Mouse (Mus musculus) hindbrain, embryonic 16.5 days (tissue): Measurements from ENCODE around the gene Cdkl4. TPM values are rescaled to one million over a fixed set of nuclear protein-coding genes. Genes with fewer than 3 reads are reported as not detected.

Experiments
- ATAC-seq: fragments of 200-750 bp; cut with Nextera tagmentation; 2 replicates; pipeline ENCODE4 v1.8.0; 2017; ENCODE audit warnings: moderate TSS enrichment, moderate library complexity
- H3K27ac ChIP-seq: fragments of 300-500 bp; sonication (generic); 2 replicates; pipeline ENCODE4 v1.5.1; 2014; ENCODE audit warnings: low read depth, mild to moderate bottlenecking, control low read depth, low read length, moderate library complexity
- H3K27me3 ChIP-seq: fragments of 300-500 bp; sonication (generic); replicated peaks from 2 replicates; pipeline ENCODE4 v1.6.1; 2014; ENCODE audit warnings: low read length; ENCODE audit not compliant: control insufficient read depth, insufficient read depth
- H3K36me3 ChIP-seq: fragments of 300-500 bp; sonication (generic); 2 replicates; pipeline ENCODE4 v1.6.1; 2014; ENCODE audit warnings: mild to moderate bottlenecking, low read length, moderate library complexity, mixed read lengths; ENCODE audit not compliant: control insufficient read depth, insufficient read depth
- H3K4me1 ChIP-seq: fragments of 300-500 bp; sonication (generic); 2 replicates; pipeline ENCODE4 v1.6.1; 2014; ENCODE audit warnings: low read depth, low read length; ENCODE audit not compliant: control insufficient read depth, insufficient read depth
- H3K4me2 ChIP-seq: fragments of 300-500 bp; sonication (generic); 2 replicates; pipeline ENCODE4 v1.6.1; 2014; ENCODE audit warnings: mild to moderate bottlenecking, low read length, control low read depth, moderate library complexity
- H3K4me3 ChIP-seq: fragments of 300-500 bp; sonication (generic); 2 replicates; pipeline ENCODE4 v1.5.1; 2014; ENCODE audit warnings: mild to moderate bottlenecking, low read length, control low read depth, moderate library complexity
- H3K9ac ChIP-seq: fragments of 300-500 bp; sonication (generic); 2 replicates; pipeline ENCODE4 v1.6.1; 2014; ENCODE audit warnings: low read depth, mild to moderate bottlenecking, control low read depth, low read length, moderate library complexity
- H3K9me3 ChIP-seq: fragments of 300-500 bp; sonication (generic); 2 replicates; pipeline ENCODE4 v1.6.1; 2014; ENCODE audit warnings: mild to moderate bottlenecking, low read length, moderate library complexity; ENCODE audit not compliant: control insufficient read depth
- WGBS: fragments of 180-500 bp; shearing (Covaris S2); extraction: QIAGEN DNeasy Blood & Tissue Kit; methylation state at CpG from one replicate; pipeline ENCODE4 v1.1.7; 2014; 5-methylcytosine and 5-hydroxymethylcytosine counted together
- polyA plus RNA-seq: library from polyadenylated mRNA; unstranded; fragments of >200 nt; fragmentation: Nextera tagmentation; extraction: Ambion mirVana; gene quantifications from 2 replicates; pipeline ENCODE4 v1.2.1, GENCODE M21; 2015

The Cdkl4 gene
- polyA plus RNA-seq: 7.3 and 7.9 TPM in 2 replicates

- peak within 1 kb of the TSS; percentile 70 for H3K9ac ChIP-seq
- H3K27ac ChIP-seq: peak within 1 kb of the TSS; percentile 55
- H3K4me2 ChIP-seq: peak within 1 kb of the TSS; percentile 96
- peaks cover 8% of the 10 kb centered on the region; the same call in 1 of the 2 replicates for H3K36me3 ChIP-seq
- no peaks in the 10 kb centered on the region for H3K27me3 ChIP-seq
- WGBS: 72% methylated on average over 15 of the region's 15 CpGs
- peak; percentile 44 for ATAC-seq
- peak within 1 kb of the TSS; percentile 55 for H3K4me3 ChIP-seq
- H3K9me3 ChIP-seq: no peaks in the 10 kb centered on the region
- H3K4me1 ChIP-seq: peaks cover 8% of the 10 kb centered on the region
These were observed at the start of gene Cdkl4 for GRCm38 (mm10) chr17:80577639-80578038. TSS of gene Cdkl4 (minus strand) at chr17:80577813.

- Histone ChIP-seq H3K27me3 (no peaks in the 10 kb centered on the region), H3K4me3 (no peak overlapping the region), H3K9ac (no peak overlapping the region), H3K27ac (no peak overlapping the region), H3K4me2 (no peak overlapping the region), H3K9me3 (no peaks in the 10 kb centered on the region), H3K36me3 (no peaks in the 10 kb centered on the region), H3K4me1 (no peaks in the 10 kb centered on the region)
- ATAC-seq: 0 out of 2 replicates have a peak, but pooled peaks have one; percentile 19
These were observed 47.4 kb upstream of the Cdkl4 start for GRCm38 (mm10) chr17:80624979-80625378.

GRCm38 (mm10) chr17:80621691-80622090 lies 44.1 kb upstream of the Cdkl4 start:
- Histone ChIP-seq H3K4me1 (peaks cover 2% of the 10 kb centered on the region; the same call in 1 of the 2 replicates), H3K36me3 (no peaks in the 10 kb centered on the region; the same call in 1 of the 2 replicates), H3K9ac (no peak overlapping the region), H3K27ac (no peak overlapping the region), H3K4me2 (no peak overlapping the region), H3K4me3 (no peak overlapping the region), H3K9me3 (no peaks in the 10 kb centered on the region), H3K27me3 (no peaks in the 10 kb centered on the region)
- ATAC-seq: no peak
- 87% methylated on average over 4 of the region's 4 CpGs for WGBS

- H3K4me2 ChIP-seq: no peak overlapping the region
- peak; percentile 75; the same call in 1 of the 2 replicates for ATAC-seq
- H3K4me1 ChIP-seq: peaks cover 2% of the 10 kb centered on the region; the same call in 1 of the 2 replicates
- H3K9me3 ChIP-seq: no peaks in the 10 kb centered on the region
- 62% methylated on average over 5 of the region's 5 CpGs for WGBS
- no peaks in the 10 kb centered on the region; the same call in 1 of the 2 replicates for H3K36me3 ChIP-seq
- H3K27ac ChIP-seq: no peak overlapping the region
- no peaks in the 10 kb centered on the region for H3K27me3 ChIP-seq
- H3K4me3 ChIP-seq: no peak overlapping the region
- H3K9ac ChIP-seq: no peak overlapping the region
These were observed 43.3 kb upstream of the Cdkl4 start for GRCm38 (mm10) chr17:80620786-80621423.

- H3K27ac ChIP-seq: no peak overlapping the region
- H3K9ac ChIP-seq: no peak overlapping the region
- H3K9me3 ChIP-seq: no peaks in the 10 kb centered on the region
- no peak for ATAC-seq
- peaks cover 2% of the 10 kb centered on the region; the same call in 1 of the 2 replicates for H3K4me1 ChIP-seq
- H3K36me3 ChIP-seq: peaks cover 7% of the 10 kb centered on the region
- no peak overlapping the region for H3K4me2 ChIP-seq
- H3K4me3 ChIP-seq: no peak overlapping the region
- no peaks in the 10 kb centered on the region for H3K27me3 ChIP-seq
- 66% methylated on average over 13 of the region's 13 CpGs for WGBS
These were observed 41.9 kb upstream of the Cdkl4 start for GRCm38 (mm10) chr17:80619556-80619955.

- no peak for ATAC-seq
- Histone ChIP-seq H3K27me3 (no peaks in the 10 kb centered on the region), H3K9me3 (no peaks in the 10 kb centered on the region), H3K4me3 (no peak overlapping the region), H3K27ac (no peak overlapping the region), H3K36me3 (peaks cover 9% of the 10 kb centered on the region), H3K4me1 (peaks cover 2% of the 10 kb centered on the region; the same call in 1 of the 2 replicates), H3K9ac (no peak overlapping the region), H3K4me2 (no peak overlapping the region)
- WGBS: 70% methylated on average over 5 of the region's 5 CpGs
These were observed 41.3 kb upstream of the Cdkl4 start for GRCm38 (mm10) chr17:80618890-80619289.

- Histone ChIP-seq H3K9me3 (peaks cover 3% of the 10 kb centered on the region; the same call in 1 of the 2 replicates), H3K4me2 (no peak overlapping the region), H3K4me1 (no peaks in the 10 kb centered on the region), H3K36me3 (peaks cover 61% of the 10 kb centered on the region), H3K9ac (no peak overlapping the region), H3K27me3 (no peaks in the 10 kb centered on the region), H3K27ac (no peak overlapping the region), H3K4me3 (no peak overlapping the region)
- ATAC-seq: no peak
- 95% methylated on average over 6 of the region's 6 CpGs for WGBS
These were observed 26.2 kb upstream of the Cdkl4 start for GRCm38 (mm10) chr17:80603806-80604205.

GRCm38 (mm10) chr17:80603079-80603625 lies 25.5 kb upstream of the Cdkl4 start:
- no peak for ATAC-seq
- peaks cover 55% of the 10 kb centered on the region for H3K36me3 ChIP-seq

GRCm38 (mm10) chr17:80601371-80601770 lies 23.8 kb upstream of the Cdkl4 start:
- 58% methylated on average over 13 of the region's 13 CpGs for WGBS
- H3K36me3 ChIP-seq: peaks cover 57% of the 10 kb centered on the region
- peak; percentile 50; the same call in 1 of the 2 replicates for ATAC-seq

More at GRCm38 (mm10) chr17:80603079-80603625, 25.5 kb upstream of the Cdkl4 start:
- 92% methylated on average over 19 of the region's 19 CpGs for WGBS
- Histone ChIP-seq H3K4me3 (no peak overlapping the region), H3K4me1 (no peaks in the 10 kb centered on the region), H3K9ac (no peak overlapping the region), H3K9me3 (no peaks in the 10 kb centered on the region), H3K27ac (no peak overlapping the region), H3K4me2 (no peak overlapping the region), H3K27me3 (no peaks in the 10 kb centered on the region)

More at GRCm38 (mm10) chr17:80601371-80601770, 23.8 kb upstream of the Cdkl4 start:
- Histone ChIP-seq H3K9ac (no peak overlapping the region), H3K4me3 (no peak overlapping the region), H3K9me3 (no peaks in the 10 kb centered on the region), H3K4me1 (no peaks in the 10 kb centered on the region), H3K27me3 (no peaks in the 10 kb centered on the region), H3K27ac (no peak overlapping the region), H3K4me2 (no peak overlapping the region)
